Mouse (Mus musculus) heart, embryonic 12.5 days (tissue): Measurements from ENCODE around the gene Acox2. TPM values are rescaled to one million over a fixed set of nuclear protein-coding genes. Genes with fewer than 3 reads are reported as not detected.
A peak's percentile ranks its signal among the peaks of the same experiment; 100 is the strongest.

Source experiments
- ATAC-seq: fragments of 200-750 bp; cut with Nextera tagmentation; 2 replicates; pipeline ENCODE4 v1.8.0; 2017; ENCODE audit warnings: moderate TSS enrichment, moderate library complexity; ENCODE audit not compliant: insufficient number of reproducible peaks, low FRiP score
- H3K27ac ChIP-seq: fragments of 300-500 bp; sonication (generic); 2 replicates; pipeline ENCODE4 v1.5.1; 2016; ENCODE audit warnings: mild to moderate bottlenecking, moderate library complexity; ENCODE audit not compliant: poor library complexity, severe bottlenecking
- H3K27me3 ChIP-seq: fragments of 300-500 bp; sonication (generic); replicated peaks from 2 replicates; pipeline ENCODE4 v1.6.1; 2016; ENCODE audit warnings: mild to moderate bottlenecking, moderate library complexity
- H3K36me3 ChIP-seq: fragments of 300-500 bp; sonication (generic); 2 replicates; pipeline ENCODE4 v1.6.1; 2016; ENCODE audit warnings: mild to moderate bottlenecking, moderate library complexity
- H3K4me1 ChIP-seq: fragments of 300-500 bp; sonication (generic); replicated peaks from 2 replicates; pipeline ENCODE4 v1.6.1; 2016; ENCODE audit warnings: mild to moderate bottlenecking
- H3K4me2 ChIP-seq: fragments of 300-500 bp; sonication (generic); 2 replicates; pipeline ENCODE4 v1.6.1; 2016; ENCODE audit warnings: mild to moderate bottlenecking, moderate library complexity
- H3K4me3 ChIP-seq: fragments of 300-500 bp; sonication (generic); 2 replicates; pipeline ENCODE4 v1.5.1; 2016; ENCODE audit warnings: mild to moderate bottlenecking
- H3K9ac ChIP-seq: fragments of 300-500 bp; sonication (generic); 2 replicates; pipeline ENCODE4 v1.6.1; 2016; ENCODE audit warnings: mild to moderate bottlenecking, moderate library complexity
- H3K9me3 ChIP-seq: fragments of 300-500 bp; sonication (generic); replicated peaks from 2 replicates; pipeline ENCODE4 v1.6.1; 2016; ENCODE audit warnings: mild to moderate bottlenecking, moderate library complexity
- WGBS: fragments of 180-500 bp; shearing (Covaris S2); methylation state at CpG from one replicate; pipeline ENCODE4 v1.1.7; 2016; 5-methylcytosine and 5-hydroxymethylcytosine counted together
- polyA plus RNA-seq: library from polyadenylated mRNA; unstranded; fragments of >200 nt; fragmentation: Nextera tagmentation; extraction: Ambion mirVana; gene quantifications from 2 replicates; pipeline ENCODE4 v1.2.1, GENCODE M21; 2016

Acox2 gene
- polyA plus RNA-seq, 1 experiment from 2014 or later = 0.18 TPM

DNA sequence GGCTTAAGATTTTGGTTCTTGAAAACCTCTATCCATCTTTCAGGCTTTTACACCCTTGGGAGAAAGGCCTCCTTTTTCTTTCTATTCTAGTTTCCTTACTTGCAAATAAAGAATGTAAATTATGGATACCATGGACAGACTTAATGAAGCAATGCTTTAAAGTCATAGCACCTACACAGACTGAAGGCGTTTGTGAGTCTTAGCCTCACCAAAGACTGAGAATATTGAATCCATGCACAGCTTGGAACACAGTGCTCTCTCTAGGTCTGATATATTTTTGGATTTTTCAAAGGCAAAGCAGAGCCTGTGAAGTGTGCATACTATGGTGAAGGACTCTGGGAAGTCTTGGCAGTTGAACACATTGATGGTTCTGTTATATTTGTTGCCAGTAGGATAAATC is 9.9 kb downstream of the Acox2 start:
- no peak overlapping the region for H3K9ac ChIP-seq
- H3K36me3 ChIP-seq = no peaks in the 10 kb centered on the region
- no peaks in the 10 kb centered on the region for H3K9me3 ChIP-seq
- no peak overlapping the region for H3K27ac ChIP-seq
- no peak overlapping the region for H3K4me3 ChIP-seq
- no peak overlapping the region for H3K4me2 ChIP-seq
- 89% methylated on average over 1 of the region's 1 CpGs for WGBS
- ATAC-seq = no peak
- H3K27me3 ChIP-seq = peaks cover 6% of the 10 kb centered on the region; the same call in 1 of the 2 replicates
- H3K4me1 ChIP-seq = no peaks in the 10 kb centered on the region

DNA sequence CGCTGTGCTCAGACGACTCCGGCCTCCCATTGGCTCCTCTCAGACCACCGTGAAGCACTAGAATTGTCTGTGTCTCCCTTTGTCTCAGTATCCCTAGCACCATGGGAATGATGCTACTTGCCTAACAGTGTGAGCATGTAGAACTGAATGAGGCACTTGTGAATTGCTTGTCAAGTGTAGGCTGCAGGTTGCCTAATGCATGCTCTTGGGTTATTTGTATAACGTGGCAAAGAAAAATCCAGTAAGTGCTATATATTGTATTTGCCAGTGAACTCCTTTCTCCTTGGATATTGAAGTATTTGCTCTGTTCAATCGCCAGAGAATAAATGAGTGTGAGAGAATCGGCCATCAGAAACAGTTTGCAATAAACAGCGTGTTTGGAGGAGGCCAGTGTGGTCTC is 12.3 kb downstream of the Acox2 start:
- Histone ChIP-seq H3K27me3 (no peaks in the 10 kb centered on the region), H3K4me1 (0 out of 2 replicates have a peak, but pooled peaks cover 4% of the 10 kb centered on the region), H3K9me3 (no peaks in the 10 kb centered on the region), H3K27ac (no peak overlapping the region), H3K4me2 (no peak overlapping the region), H3K4me3 (no peak overlapping the region), H3K9ac (no peak overlapping the region), H3K36me3 (no peaks in the 10 kb centered on the region)
- ATAC-seq = no peak
- WGBS = 79% methylated on average over 8 of the region's 8 CpGs

DNA sequence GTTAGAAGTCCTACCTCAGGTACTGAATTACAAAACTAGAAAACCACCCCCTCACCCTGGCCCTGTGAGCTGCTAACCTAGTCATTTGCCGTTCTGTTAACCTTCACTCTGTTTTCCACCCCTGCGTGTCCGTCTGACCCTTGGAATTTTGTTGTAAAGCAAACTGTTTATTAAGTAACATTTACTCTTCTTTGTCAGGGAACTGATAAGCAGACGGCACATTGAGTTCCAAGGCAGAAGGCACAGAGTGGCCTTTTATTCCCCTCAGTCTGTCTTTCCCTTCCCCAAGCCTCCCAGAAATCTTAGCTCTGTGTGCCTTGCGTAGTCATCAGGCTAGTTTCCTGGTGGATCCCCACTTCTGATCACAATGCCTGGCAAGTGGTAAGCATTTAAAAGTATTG is 14.9 kb downstream of the Acox2 start:
- H3K9ac ChIP-seq = no peak overlapping the region
- no peaks in the 10 kb centered on the region for H3K27me3 ChIP-seq
- 65% methylated on average over 5 of the region's 5 CpGs for WGBS
- H3K36me3 ChIP-seq = no peaks in the 10 kb centered on the region
- H3K9me3 ChIP-seq = no peaks in the 10 kb centered on the region
- ATAC-seq = no peak
- H3K4me3 ChIP-seq = no peak overlapping the region
- no peak overlapping the region for H3K4me2 ChIP-seq
- H3K4me1 ChIP-seq = 0 out of 2 replicates have a peak, but pooled peaks cover 4% of the 10 kb centered on the region
- H3K27ac ChIP-seq = no peak overlapping the region

GRCm38 (mm10) chr14:8243136-8243888 is 15.8 kb downstream of the Acox2 start:
- H3K4me1 ChIP-seq = 0 out of 2 replicates have a peak, but pooled peaks cover 4% of the 10 kb centered on the region
- 64% methylated on average over 8 of the region's 8 CpGs for WGBS
- no peaks in the 10 kb centered on the region for H3K36me3 ChIP-seq
- no peaks in the 10 kb centered on the region for H3K27me3 ChIP-seq
- H3K4me3 ChIP-seq = no peak overlapping the region
- no peak overlapping the region for H3K9ac ChIP-seq
- no peak overlapping the region for H3K27ac ChIP-seq
- H3K9me3 ChIP-seq = no peaks in the 10 kb centered on the region
- no peak for ATAC-seq
- no peak overlapping the region for H3K4me2 ChIP-seq

DNA sequence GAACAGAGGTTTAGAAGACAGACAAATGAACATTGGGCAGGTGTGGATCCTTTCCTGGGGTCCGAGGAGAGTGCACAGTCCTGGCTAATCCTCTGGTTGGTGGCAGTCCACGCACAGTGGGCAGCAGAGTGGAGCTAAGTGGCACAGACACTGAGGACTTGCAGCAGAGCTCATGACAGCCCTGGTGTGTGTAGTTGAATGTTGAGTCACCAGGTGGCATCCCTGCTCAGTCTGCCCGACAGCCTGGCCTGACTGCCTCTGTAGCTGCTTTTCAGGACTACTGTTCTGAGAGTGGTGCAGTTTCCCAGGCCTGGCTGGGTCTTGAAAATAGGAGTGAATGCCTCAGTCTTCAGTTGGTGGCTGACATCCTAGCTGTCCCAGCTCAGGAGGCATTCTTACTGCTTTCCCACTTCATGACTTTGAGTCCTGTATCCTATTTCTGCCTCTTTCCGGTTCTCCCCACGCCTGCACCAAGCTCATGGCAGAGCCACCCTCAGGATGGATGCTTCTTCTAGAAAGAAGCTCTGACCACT is 16.7 kb downstream of the Acox2 start:
- Histone ChIP-seq H3K4me1 (0 out of 2 replicates have a peak, but pooled peaks cover 4% of the 10 kb centered on the region), H3K36me3 (no peaks in the 10 kb centered on the region), H3K9ac (no peak overlapping the region), H3K4me3 (no peak overlapping the region), H3K4me2 (no peak overlapping the region), H3K9me3 (no peaks in the 10 kb centered on the region), H3K27me3 (no peaks in the 10 kb centered on the region), H3K27ac (no peak overlapping the region)
- ATAC-seq = peak; percentile 45; the same call in 1 of the 2 replicates
- 53% methylated on average over 5 of the region's 5 CpGs for WGBS

DNA sequence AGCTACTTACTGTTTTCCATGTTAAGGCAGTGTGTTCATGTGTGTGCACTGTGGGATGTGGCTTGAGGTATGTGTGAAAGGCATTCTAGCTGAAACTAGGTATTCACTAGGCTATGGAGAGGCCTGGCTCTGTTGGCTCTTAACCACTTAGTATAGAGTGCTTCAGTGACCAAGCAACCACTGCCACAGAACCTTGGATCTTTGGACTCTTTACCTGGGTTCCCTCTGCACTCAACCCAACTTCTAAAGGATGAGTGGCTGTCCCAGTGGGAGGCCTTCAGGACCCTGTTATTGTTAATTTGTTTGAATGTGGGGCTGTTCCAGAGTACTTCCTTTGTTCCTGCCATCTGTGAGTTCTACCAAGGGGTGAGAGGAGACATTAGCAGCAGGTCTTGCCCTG is 17.3 kb downstream of the Acox2 start:
- no peak overlapping the region for H3K27ac ChIP-seq
- H3K9me3 ChIP-seq = no peaks in the 10 kb centered on the region
- H3K4me2 ChIP-seq = no peak overlapping the region
- no peak overlapping the region for H3K4me3 ChIP-seq
- no peaks in the 10 kb centered on the region for H3K27me3 ChIP-seq
- no peak for ATAC-seq
- H3K4me1 ChIP-seq = 0 out of 2 replicates have a peak, but pooled peaks cover 4% of the 10 kb centered on the region
- no peak overlapping the region for H3K9ac ChIP-seq
- no peaks in the 10 kb centered on the region for H3K36me3 ChIP-seq

DNA sequence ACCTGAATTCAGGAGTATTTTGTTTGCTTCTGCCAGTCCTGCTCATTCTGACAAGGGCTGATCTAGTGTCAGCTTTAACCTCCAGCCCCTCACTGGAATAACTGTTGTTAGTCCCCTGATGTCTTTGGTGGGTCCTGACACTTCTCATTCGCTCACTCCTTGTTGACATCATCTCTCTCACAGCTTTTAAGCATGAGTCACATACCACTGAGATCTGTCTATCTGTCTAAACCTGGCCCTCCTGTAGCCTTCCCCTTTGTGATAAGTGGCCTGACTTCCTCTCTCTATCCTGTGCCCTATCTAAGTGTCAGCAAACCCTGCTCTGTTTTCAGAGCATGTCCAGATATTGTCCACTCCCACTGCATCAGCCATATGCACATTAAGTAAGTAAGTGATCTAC is 25.9 kb downstream of the Acox2 start:
- Histone ChIP-seq H3K27me3 (no peaks in the 10 kb centered on the region), H3K36me3 (no peaks in the 10 kb centered on the region), H3K4me2 (no peak overlapping the region), H3K9me3 (no peaks in the 10 kb centered on the region), H3K9ac (no peak overlapping the region), H3K27ac (no peak overlapping the region), H3K4me3 (no peak overlapping the region), H3K4me1 (peaks cover 19% of the 10 kb centered on the region)
- WGBS = 0% methylated on average over 1 of the region's 1 CpGs
- ATAC-seq = peak; percentile 73; the same call in 1 of the 2 replicates

DNA sequence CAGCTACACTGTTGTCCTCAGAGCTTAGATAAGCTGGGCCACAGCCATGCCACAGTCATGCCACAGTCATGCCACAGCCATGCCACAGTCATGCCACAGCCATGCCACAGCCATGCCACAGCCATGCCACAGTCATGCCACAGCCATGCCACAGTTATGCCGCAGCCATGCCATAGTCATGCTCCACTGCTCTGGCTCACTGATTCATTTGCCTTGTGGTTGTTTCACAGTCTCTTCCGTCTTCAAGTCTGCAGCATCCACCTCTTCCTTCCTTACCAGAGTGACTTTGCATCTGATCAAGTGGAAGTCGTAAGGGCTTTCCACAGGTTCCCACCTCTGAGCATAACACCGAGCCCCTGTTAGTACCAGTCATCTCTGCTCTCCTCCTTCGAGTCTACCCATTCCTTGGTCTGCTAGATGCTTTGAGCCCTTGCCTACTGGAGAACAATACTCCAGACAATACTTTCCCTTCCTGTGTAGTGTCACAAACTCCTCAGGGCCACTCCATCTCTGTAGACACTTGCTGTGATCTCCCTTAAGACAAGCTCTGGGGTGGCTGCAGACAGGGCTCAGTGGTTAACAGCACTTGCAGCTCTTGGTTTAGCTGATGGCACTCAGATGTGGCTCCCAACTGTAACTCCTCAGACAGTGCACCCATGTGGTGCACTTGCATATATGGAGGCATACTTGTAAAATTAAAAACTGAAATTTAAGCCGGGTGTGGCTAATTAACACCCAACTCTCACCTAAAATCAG is 26.8 kb downstream of the Acox2 start:
- 68% methylated on average over 6 of the region's 6 CpGs for WGBS
- no peak for ATAC-seq
- no peak overlapping the region for H3K27ac ChIP-seq
- peaks cover 19% of the 10 kb centered on the region for H3K4me1 ChIP-seq
- no peaks in the 10 kb centered on the region for H3K36me3 ChIP-seq
- no peak overlapping the region for H3K4me3 ChIP-seq
- no peak overlapping the region for H3K9ac ChIP-seq
- no peak overlapping the region for H3K4me2 ChIP-seq
- no peaks in the 10 kb centered on the region for H3K27me3 ChIP-seq
- H3K9me3 ChIP-seq = no peaks in the 10 kb centered on the region

- H3K27ac ChIP-seq = no peak overlapping the region
- no peaks in the 10 kb centered on the region for H3K9me3 ChIP-seq
- H3K9ac ChIP-seq = no peak overlapping the region
- H3K27me3 ChIP-seq = no peaks in the 10 kb centered on the region
- H3K4me3 ChIP-seq = no peak overlapping the region
- 63% methylated on average over 9 of the region's 9 CpGs for WGBS
- peaks cover 19% of the 10 kb centered on the region for H3K4me1 ChIP-seq
- ATAC-seq = no peak
- no peak overlapping the region for H3K4me2 ChIP-seq
- H3K36me3 ChIP-seq = no peaks in the 10 kb centered on the region
Observed at GRCm38 (mm10) chr14:8229367-8230019, 29.7 kb downstream of the Acox2 start.

DNA sequence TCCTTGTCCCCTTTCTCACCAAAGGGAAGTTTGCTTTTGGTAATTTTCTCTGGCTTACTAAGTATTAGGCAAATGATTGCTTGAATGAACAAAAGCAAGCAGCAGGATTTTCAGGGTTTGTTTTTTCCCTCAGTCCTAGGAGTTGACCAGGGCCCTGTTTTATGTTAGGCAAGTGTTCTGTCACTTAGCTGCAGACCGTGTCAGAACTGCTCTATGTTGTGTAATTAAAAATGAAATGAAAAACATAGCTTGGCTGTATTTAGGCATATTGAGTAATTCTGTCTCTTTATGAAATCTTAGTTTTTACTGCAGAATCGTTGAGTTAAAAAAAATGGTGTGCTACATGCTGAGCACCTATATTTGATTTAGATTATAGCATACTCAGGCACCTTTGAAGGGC is 34.3 kb downstream of the Acox2 start:
- ATAC-seq = no peak

More for the DNA sequence above, 34.3 kb downstream of the Acox2 start:
- Histone ChIP-seq H3K27ac (no peak overlapping the region), H3K36me3 (peaks cover 13% of the 10 kb centered on the region), H3K4me1 (0 out of 2 replicates have a peak, but pooled peaks cover 6% of the 10 kb centered on the region), H3K4me2 (no peak overlapping the region), H3K9me3 (no peaks in the 10 kb centered on the region), H3K4me3 (no peak overlapping the region), H3K9ac (no peak overlapping the region), H3K27me3 (no peaks in the 10 kb centered on the region)
- WGBS = 74% methylated on average over 2 of the region's 2 CpGs
